Mouse (Mus musculus): ENCODE measurements around the gene Calr4.

- no peak for TF ChIP-seq CTCF (IDR thresholded peaks at IDR 0.05; ENCODE audit: low read depth, low read length)
- no peak for TF ChIP-seq POLR2A (IDR thresholded peaks at IDR 0.05; ENCODE audit: borderline replicate concordance, low read depth, low read length)
These were observed 9.3 kb upstream of the Calr4 start for GRCm38 (mm10) chr4:109224762-109225552.
